Mouse (Mus musculus): ENCODE data around the gene Yaf2. TPM values are rescaled to one million over a fixed set of nuclear protein-coding genes. Genes with fewer than 3 reads are reported as not detected.

The Yaf2 gene
- polyA plus RNA-seq, 1 experiment from 2014 or later, result 89.6 TPM

DNA sequence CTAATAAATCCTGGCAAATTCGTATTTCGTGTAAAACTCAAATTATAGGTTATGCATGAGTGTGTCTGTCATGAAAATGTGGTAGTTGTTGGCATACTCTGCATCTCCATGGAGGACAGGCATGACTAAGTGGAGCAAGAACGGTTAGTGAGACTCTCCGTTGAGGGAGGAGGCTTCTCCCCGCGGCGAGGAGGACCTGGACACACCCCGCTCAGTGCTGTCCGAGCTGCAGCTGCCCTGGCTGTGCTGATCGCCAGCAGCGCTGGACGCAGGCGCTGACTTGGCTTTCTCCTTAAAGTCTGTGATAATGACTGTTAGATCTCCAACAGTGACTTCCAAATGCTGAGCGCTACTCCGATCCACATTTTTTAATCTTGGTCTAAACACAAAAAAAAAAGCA lies 51.5 kb downstream of the Yaf2 start:
- Histone ChIP-seq H3K4me2 (ENCODE audit: low read length) (no peak overlapping the region), H3K27ac (replicated peaks in 1 of 2; ENCODE audit: control insufficient read depth in 1 of 2, insufficient read depth in 1 of 2, low read depth in 2 of 2, low read length in 2 of 2) (no peak overlapping the region)
- ATAC-seq (ENCODE audit: insufficient number of reproducible peaks, insufficient read depth, low FRiP score, low read depth), result no peak

DNA sequence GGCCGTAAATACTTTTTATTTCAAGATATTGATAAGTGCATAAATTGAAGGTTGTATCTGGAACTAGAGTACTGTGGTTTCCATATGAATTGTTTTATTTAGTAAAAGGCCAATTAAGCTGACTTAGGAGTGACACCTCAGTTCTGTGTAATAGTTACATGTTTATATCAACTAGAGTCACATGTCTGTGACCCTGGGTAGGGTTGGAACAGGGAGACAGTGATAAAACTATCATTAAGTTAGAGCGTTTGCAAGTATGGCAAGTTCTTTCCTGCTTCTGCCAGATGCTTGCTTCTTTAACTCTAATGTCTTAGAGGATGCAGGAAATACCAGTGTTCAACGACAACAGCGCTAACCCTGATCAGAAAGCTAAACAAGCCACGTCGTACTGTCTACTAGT lies 52.4 kb downstream of the Yaf2 start:
- no peak for ATAC-seq (ENCODE audit: insufficient number of reproducible peaks, insufficient read depth, low FRiP score, low read depth)
- no peak overlapping the region for H3K4me3 ChIP-seq (ENCODE audit: control insufficient read depth in 1 of 2, insufficient read depth in 1 of 2, low read depth in 1 of 2, low read length in 2 of 2)
- H3K9me3 ChIP-seq (ENCODE audit: control insufficient read depth, low read length), result no peaks in the 10 kb centered on the region
- no peak overlapping the region for H3K9ac ChIP-seq (ENCODE audit: low read length)
- no peak overlapping the region for H3K4me2 ChIP-seq (ENCODE audit: low read length)
- H3K4me1 ChIP-seq (ENCODE audit: control insufficient read depth in 2 of 2, insufficient read depth in 2 of 2, low read length in 2 of 2), result 0 out of 4 replicates have a peak, but pooled peaks cover 0 to 4% of the 10 kb centered on the region in 2 experiments
- no peaks in the 10 kb centered on the region for H3K27me3 ChIP-seq (ENCODE audit: control insufficient read depth, insufficient read depth, low read length)
- 72% methylated on average over 6 of the region's 6 CpGs for WGBS
- no peak overlapping the region for H3K27ac ChIP-seq (replicated peaks in 1 of 2; ENCODE audit: control insufficient read depth in 1 of 2, insufficient read depth in 1 of 2, low read depth in 2 of 2, low read length in 2 of 2)
- peaks cover 43% of the 10 kb centered on the region for H3K36me3 ChIP-seq (ENCODE audit: control insufficient read depth, insufficient read depth, low read length)

More for the DNA sequence above, 51.5 kb downstream of the Yaf2 start:
- no peaks in the 10 kb centered on the region for H3K27me3 ChIP-seq (ENCODE audit: control insufficient read depth, insufficient read depth, low read length)
- 80% methylated on average over 15 of the region's 15 CpGs for WGBS
- no peak overlapping the region for H3K4me3 ChIP-seq (ENCODE audit: control insufficient read depth in 1 of 2, insufficient read depth in 1 of 2, low read depth in 1 of 2, low read length in 2 of 2)
- 0 out of 4 replicates have a peak, but pooled peaks cover 0 to 4% of the 10 kb centered on the region in 2 experiments for H3K4me1 ChIP-seq (ENCODE audit: control insufficient read depth in 2 of 2, insufficient read depth in 2 of 2, low read length in 2 of 2)
- no peak overlapping the region for H3K9ac ChIP-seq (ENCODE audit: low read length)
- no peaks in the 10 kb centered on the region for H3K9me3 ChIP-seq (ENCODE audit: control insufficient read depth, low read length)
- peaks cover 43% of the 10 kb centered on the region for H3K36me3 ChIP-seq (ENCODE audit: control insufficient read depth, insufficient read depth, low read length)

DNA sequence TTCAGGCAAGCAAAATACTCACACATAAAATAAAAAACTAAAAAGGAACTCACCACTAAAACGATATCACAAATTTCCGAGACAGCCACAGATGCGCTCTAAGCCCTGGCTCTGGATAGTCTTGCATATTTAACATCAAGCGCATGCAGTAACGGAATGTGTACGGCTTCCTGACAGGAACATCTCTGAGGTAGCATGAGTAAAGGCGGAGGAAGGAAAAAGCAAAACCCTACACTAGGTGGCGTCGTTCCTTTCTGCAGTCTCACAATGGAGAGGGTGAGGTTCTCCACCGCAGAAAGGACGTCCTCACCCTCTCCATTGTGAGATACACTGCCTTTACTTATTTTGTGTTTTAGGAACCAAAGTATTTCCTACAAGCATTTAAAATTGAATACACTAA lies 53.4 kb downstream of the Yaf2 start:
- Histone ChIP-seq H3K9ac (ENCODE audit: low read length) (no peak overlapping the region), H3K4me2 (ENCODE audit: low read length) (no peak overlapping the region), H3K27me3 (ENCODE audit: control insufficient read depth, insufficient read depth, low read length) (no peaks in the 10 kb centered on the region), H3K4me1 (ENCODE audit: control insufficient read depth in 2 of 2, insufficient read depth in 2 of 2, low read length in 2 of 2) (0 out of 4 replicates have a peak, but pooled peaks cover 0 to 4% of the 10 kb centered on the region in 2 experiments), H3K36me3 (ENCODE audit: control insufficient read depth, insufficient read depth, low read length) (peaks cover 43% of the 10 kb centered on the region), H3K9me3 (ENCODE audit: control insufficient read depth, low read length) (no peaks in the 10 kb centered on the region), H3K4me3 (ENCODE audit: control insufficient read depth in 1 of 2, insufficient read depth in 1 of 2, low read depth in 1 of 2, low read length in 2 of 2) (no peak overlapping the region), H3K27ac (replicated peaks in 1 of 2; ENCODE audit: control insufficient read depth in 1 of 2, insufficient read depth in 1 of 2, low read depth in 2 of 2, low read length in 2 of 2) (no peak overlapping the region)
- ATAC-seq (ENCODE audit: insufficient number of reproducible peaks, insufficient read depth, low FRiP score, low read depth), result no peak
- WGBS, result 76% methylated on average over 11 of the region's 11 CpGs

DNA sequence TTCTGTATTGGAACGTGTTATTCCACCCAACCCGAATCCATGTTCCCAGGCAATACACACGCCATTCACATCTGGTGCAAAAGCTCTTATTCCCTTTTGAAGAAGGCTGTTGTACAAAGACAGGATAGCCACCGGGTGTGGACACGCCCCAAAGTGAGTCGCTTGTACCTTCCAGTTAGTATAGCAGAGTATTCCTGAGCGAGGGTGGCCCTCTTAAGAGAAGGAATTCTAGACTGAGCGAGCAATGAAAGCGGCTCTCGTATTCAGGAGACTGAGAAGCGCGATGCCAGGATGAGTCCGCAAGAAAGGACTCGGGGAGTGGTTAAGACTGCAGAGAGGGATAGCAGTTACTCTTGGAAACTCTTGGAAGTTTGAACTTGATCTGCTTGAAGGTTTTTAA lies 60.5 kb downstream of the Yaf2 start:
- Histone ChIP-seq H3K9me3 (ENCODE audit: control insufficient read depth, low read length) (no peaks in the 10 kb centered on the region), H3K27ac (replicated peaks in 1 of 2; ENCODE audit: control insufficient read depth in 1 of 2, insufficient read depth in 1 of 2, low read depth in 2 of 2, low read length in 2 of 2) (peak overlapping the region in 1 of 2 experiments; percentile 30; a peak in 2 of 4 replicates), H3K4me2 (ENCODE audit: low read length) (peak overlapping the region; percentile 84), H3K36me3 (ENCODE audit: control insufficient read depth, insufficient read depth, low read length) (peaks cover 10% of the 10 kb centered on the region), H3K4me3 (ENCODE audit: control insufficient read depth in 1 of 2, insufficient read depth in 1 of 2, low read depth in 1 of 2, low read length in 2 of 2) (peak overlapping the region; percentile 75 to 78), H3K9ac (ENCODE audit: low read length) (peak overlapping the region; percentile 68), H3K4me1 (ENCODE audit: control insufficient read depth in 2 of 2, insufficient read depth in 2 of 2, low read length in 2 of 2) (peaks cover 6 to 28% of the 10 kb centered on the region in 2 experiments; a peak in 3 of 4 replicates), H3K27me3 (ENCODE audit: control insufficient read depth, insufficient read depth, low read length) (no peaks in the 10 kb centered on the region)
- ATAC-seq (ENCODE audit: insufficient number of reproducible peaks, insufficient read depth, low FRiP score, low read depth), result no peak
- 3% methylated on average over 14 of the region's 14 CpGs for WGBS

DNA sequence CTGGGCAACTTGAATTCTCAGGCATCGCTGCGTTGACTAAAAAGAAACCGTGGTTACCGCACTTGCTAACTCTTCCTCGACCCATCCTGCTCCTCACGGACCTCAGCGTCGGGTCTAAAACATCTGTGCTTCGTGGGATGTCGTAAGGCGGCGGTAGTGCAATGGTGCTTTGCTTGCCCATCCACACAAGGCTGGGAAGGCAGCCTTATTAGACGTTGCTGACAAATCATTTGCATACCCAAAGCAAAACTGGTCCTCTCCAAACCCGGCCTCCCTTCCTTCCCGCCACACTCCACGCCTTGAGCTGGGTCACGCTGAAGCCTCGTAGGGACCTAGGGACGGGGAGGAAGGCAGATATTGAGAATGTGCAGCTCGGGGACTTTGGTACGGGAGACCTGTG lies 61.1 kb downstream of the Yaf2 start:
- Histone ChIP-seq H3K9ac (ENCODE audit: low read length) (peak overlapping the region; percentile 68), H3K36me3 (ENCODE audit: control insufficient read depth, insufficient read depth, low read length) (peaks cover 4% of the 10 kb centered on the region), H3K4me1 (ENCODE audit: control insufficient read depth in 2 of 2, insufficient read depth in 2 of 2, low read length in 2 of 2) (peaks cover 6 to 28% of the 10 kb centered on the region in 2 experiments; a peak in 3 of 4 replicates), H3K27ac (replicated peaks in 1 of 2; ENCODE audit: control insufficient read depth in 1 of 2, insufficient read depth in 1 of 2, low read depth in 2 of 2, low read length in 2 of 2) (peak overlapping the region; percentile 39 to 87), H3K4me3 (ENCODE audit: control insufficient read depth in 1 of 2, insufficient read depth in 1 of 2, low read depth in 1 of 2, low read length in 2 of 2) (peak overlapping the region; percentile 75 to 78), H3K9me3 (ENCODE audit: control insufficient read depth, low read length) (no peaks in the 10 kb centered on the region), H3K27me3 (ENCODE audit: control insufficient read depth, insufficient read depth, low read length) (no peaks in the 10 kb centered on the region), H3K4me2 (ENCODE audit: low read length) (peak overlapping the region; percentile 84)
- peak; percentile 10 for ATAC-seq (ENCODE audit: insufficient number of reproducible peaks, insufficient read depth, low FRiP score, low read depth)
- 0% methylated on average over 21 of the region's 21 CpGs for WGBS

DNA sequence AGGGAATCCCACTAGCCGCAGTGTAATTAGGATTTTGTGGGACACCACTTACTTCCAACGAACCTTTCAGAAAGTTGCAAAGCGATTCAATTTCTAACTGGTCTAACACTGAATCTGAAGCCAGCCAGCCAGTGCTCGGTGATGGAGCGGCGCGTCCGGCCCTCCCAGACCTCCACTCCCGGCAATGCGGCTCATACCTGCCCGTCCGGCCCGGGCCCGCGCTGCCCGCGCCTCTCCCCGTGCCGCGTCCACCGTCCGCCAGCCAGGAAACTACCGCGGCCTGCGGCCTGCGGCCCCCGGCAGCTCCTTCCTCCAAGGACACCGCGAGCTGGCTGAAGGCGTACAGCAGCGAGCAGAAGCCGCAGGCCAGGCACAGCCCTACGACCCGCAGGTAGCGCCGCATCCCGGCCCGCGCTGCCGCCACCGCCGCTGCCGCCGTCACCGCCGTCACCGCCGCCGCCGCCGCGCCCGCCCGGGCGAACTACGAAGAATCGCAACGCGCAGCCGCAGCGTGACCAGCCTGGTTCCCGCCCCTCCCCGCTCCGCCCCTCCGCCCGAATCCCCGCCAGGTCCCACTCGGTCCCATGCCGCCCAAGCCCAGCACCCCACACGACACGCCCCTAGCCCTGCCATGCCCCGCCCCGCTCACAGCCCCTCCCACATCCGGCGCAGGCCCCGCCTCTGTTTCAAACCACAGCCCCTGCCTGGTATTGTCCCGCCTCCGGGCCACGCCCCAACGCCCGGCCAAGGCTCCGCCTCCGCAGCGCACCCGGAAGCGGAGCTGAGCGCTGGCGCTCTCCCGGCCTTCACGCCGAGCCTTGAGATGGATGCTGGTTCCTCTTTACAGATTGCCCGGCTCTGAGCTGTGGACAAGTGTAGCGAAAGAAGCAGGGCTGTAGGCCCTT lies 61.8 kb downstream of the Yaf2 start, which contains the start of gene Gxylt1:
Gxylt1 (minus strand) TSS at position 501 of the 905 bp plus-strand sequence.
- Histone ChIP-seq H3K9ac (ENCODE audit: low read length) (peak within 1 kb of the TSS; percentile 81), H3K4me2 (ENCODE audit: low read length) (peak within 1 kb of the TSS; percentile 84), H3K4me3 (ENCODE audit: control insufficient read depth in 1 of 2, insufficient read depth in 1 of 2, low read depth in 1 of 2, low read length in 2 of 2) (peak within 1 kb of the TSS; percentile 75 to 96), H3K27ac (replicated peaks in 1 of 2; ENCODE audit: control insufficient read depth in 1 of 2, insufficient read depth in 1 of 2, low read depth in 2 of 2, low read length in 2 of 2) (peak within 1 kb of the TSS; percentile 86 to 87), H3K36me3 (ENCODE audit: control insufficient read depth, insufficient read depth, low read length) (no peaks in the 10 kb centered on the region), H3K27me3 (ENCODE audit: control insufficient read depth, insufficient read depth, low read length) (no peaks in the 10 kb centered on the region), H3K4me1 (ENCODE audit: control insufficient read depth in 2 of 2, insufficient read depth in 2 of 2, low read length in 2 of 2) (peaks cover 6 to 28% of the 10 kb centered on the region in 2 experiments; a peak in 3 of 4 replicates), H3K9me3 (ENCODE audit: control insufficient read depth, low read length) (no peaks in the 10 kb centered on the region)
- ATAC-seq (ENCODE audit: insufficient number of reproducible peaks, insufficient read depth, low FRiP score, low read depth), result peak; percentile 100
- under 1% methylated on average over 89 of the region's 93 CpGs for WGBS

DNA sequence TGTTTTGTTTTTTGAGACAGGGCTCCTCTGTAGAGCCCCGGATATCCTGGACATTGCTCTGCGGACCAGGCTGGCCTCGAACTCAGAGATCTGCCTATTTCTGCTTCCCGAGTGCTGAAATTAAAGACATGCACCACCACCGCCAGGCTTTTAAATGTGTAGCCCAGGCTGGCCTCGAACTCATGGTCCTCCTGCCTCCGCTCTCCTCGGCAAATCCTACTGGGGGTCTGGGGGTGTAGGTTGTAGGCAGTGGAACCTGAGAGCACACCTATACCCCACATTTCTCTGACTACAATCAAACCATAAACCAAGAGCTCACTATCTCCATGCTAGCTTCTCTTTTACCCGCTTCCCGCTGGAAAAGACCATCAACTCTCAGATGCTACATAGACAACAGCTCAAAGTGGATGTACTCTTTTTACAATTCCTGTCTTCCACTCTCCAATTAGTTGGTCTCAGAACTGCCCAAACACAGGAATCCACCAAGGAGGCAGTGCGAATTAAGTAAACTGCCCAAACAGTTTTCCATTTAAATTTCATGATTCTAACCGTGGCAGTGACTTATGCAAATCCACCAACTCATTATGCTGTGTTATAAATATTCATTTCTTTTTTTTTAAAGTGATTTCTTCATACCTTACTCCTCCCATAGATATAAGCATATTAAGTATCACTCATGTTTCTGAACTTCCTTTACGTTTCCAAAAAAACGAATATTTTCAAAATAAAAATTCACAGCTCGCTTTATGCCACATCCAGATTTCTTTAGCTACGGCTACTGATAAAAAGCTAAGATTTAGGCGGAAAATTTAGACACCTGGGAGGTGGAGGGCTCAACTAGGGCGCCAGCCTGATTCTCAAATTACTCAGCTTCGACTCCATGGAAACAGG lies 62.7 kb downstream of the Yaf2 start:
- WGBS, result 41% methylated on average over 19 of the region's 19 CpGs
- Histone ChIP-seq H3K4me3 (ENCODE audit: control insufficient read depth in 1 of 2, insufficient read depth in 1 of 2, low read depth in 1 of 2, low read length in 2 of 2) (peak overlapping the region; percentile 75 to 96), H3K27me3 (ENCODE audit: control insufficient read depth, insufficient read depth, low read length) (no peaks in the 10 kb centered on the region), H3K9me3 (ENCODE audit: control insufficient read depth, low read length) (no peaks in the 10 kb centered on the region), H3K27ac (replicated peaks in 1 of 2; ENCODE audit: control insufficient read depth in 1 of 2, insufficient read depth in 1 of 2, low read depth in 2 of 2, low read length in 2 of 2) (peak overlapping the region; percentile 83 to 86), H3K9ac (ENCODE audit: low read length) (peak overlapping the region; percentile 81), H3K4me2 (ENCODE audit: low read length) (peak overlapping the region; percentile 84), H3K36me3 (ENCODE audit: control insufficient read depth, insufficient read depth, low read length) (no peaks in the 10 kb centered on the region), H3K4me1 (ENCODE audit: control insufficient read depth in 2 of 2, insufficient read depth in 2 of 2, low read length in 2 of 2) (peaks cover 6 to 28% of the 10 kb centered on the region in 2 experiments; a peak in 3 of 4 replicates)
- no peak for ATAC-seq (ENCODE audit: insufficient number of reproducible peaks, insufficient read depth, low FRiP score, low read depth)

Data from heart, embryonic 14.5 days (tissue).